Mouse (Mus musculus) MEL (cell line): Measurements from ENCODE around the gene Nfe2l3. TPM values are rescaled to one million over a fixed set of nuclear protein-coding genes. Genes with fewer than 3 reads are reported as not detected.

ENCODE experiments used
- DNase-seq: peaks from one replicate; pipeline ENCODE4 v3.0.0; 2011; ENCODE audit warnings: low read depth, low spot score
- H3K27ac ChIP-seq: 2 replicates; pipeline ENCODE4 v1.5.1; 2012; ENCODE audit warnings: low read depth, mild to moderate bottlenecking, control low read depth, low read length, moderate library complexity; ENCODE audit not compliant: control insufficient read depth
- H3K27me3 ChIP-seq, 2 experiments: fragments of 150-350 bp in 1 of 2; sonication (generic) in 1 of 2; 2 replicates each; pipeline ENCODE4 v1.6.1; 2012; ENCODE audit warnings: low read length in 2 of 2, mild to moderate bottlenecking in 2 of 2, improper control_type of control experiment in 1 of 2, moderate library complexity in 1 of 2; ENCODE audit not compliant: insufficient read depth in 2 of 2, control insufficient read depth in 1 of 2
- H3K36me3 ChIP-seq, 2 experiments: 2 replicates each; pipeline ENCODE4 v1.6.1; 2012 to 2014; ENCODE audit warnings: low read length in 2 of 2, improper control_type of control experiment in 1 of 2, inconsistent platforms in 1 of 2, mild to moderate bottlenecking in 1 of 2; ENCODE audit not compliant: insufficient read depth in 2 of 2, control insufficient read depth in 1 of 2
- H3K4me1 ChIP-seq, 2 experiments: fragments of 150-350 bp in 1 of 2; sonication (generic) in 1 of 2; 2 replicates each; pipeline ENCODE4 v1.6.1; 2012; ENCODE audit warnings: low read length in 2 of 2, improper control_type of control experiment in 1 of 2, mild to moderate bottlenecking in 1 of 2; ENCODE audit not compliant: insufficient read depth in 2 of 2, control insufficient read depth in 1 of 2
- H3K4me3 ChIP-seq, 2 experiments: fragments of 150-350 bp in 1 of 2; sonication (generic) in 1 of 2; 2 replicates each; pipeline ENCODE4 v1.5.1; 2012; ENCODE audit warnings: low read depth in 2 of 2, low read length in 2 of 2, mild to moderate bottlenecking in 2 of 2, moderate library complexity in 2 of 2, control low read depth in 1 of 2, improper control_type of control experiment in 1 of 2; ENCODE audit not compliant: control insufficient read depth in 1 of 2, insufficient read depth in 1 of 2
- H3K79me2 ChIP-seq: 2 replicates; pipeline ENCODE4 v1.6.1; 2012; ENCODE audit warnings: mild to moderate bottlenecking, low read length, moderate library complexity; ENCODE audit not compliant: control insufficient read depth, poor library complexity, insufficient read depth
- H3K9ac ChIP-seq: 2 replicates; pipeline ENCODE4 v1.6.1; 2012; ENCODE audit warnings: low read depth, mild to moderate bottlenecking, control low read depth, low read length, moderate library complexity; ENCODE audit not compliant: control insufficient read depth, poor library complexity, severe bottlenecking
- H3K9me3 ChIP-seq: fragments of 150-350 bp; sonication (generic); replicated peaks from 2 replicates; pipeline ENCODE4 v1.6.1; 2012; ENCODE audit warnings: mild to moderate bottlenecking, low read length, improper control_type of control experiment, moderate library complexity; ENCODE audit not compliant: insufficient read depth
- BHLHE40 ChIP-seq: IDR thresholded peaks from 2 replicates; pipeline ENCODE4 v1.6.1; 2012; ENCODE audit warnings: low read depth, mild to moderate bottlenecking, inconsistent platforms, low read length, improper control_type of control experiment, borderline replicate concordance
- CTCF ChIP-seq, 3 experiments: IDR thresholded peaks in 2 of 3; conservative IDR thresholded peaks in 1 of 3; 2 replicates each; pipeline ENCODE4 v1.5.1; 2011 to 2012; ENCODE audit warnings: low read length in 3 of 3, low read depth in 2 of 3, mild to moderate bottlenecking in 2 of 3, improper control_type of control experiment in 1 of 3, inconsistent platforms in 1 of 3, mixed read lengths in 1 of 3, moderate library complexity in 1 of 3; ENCODE audit not compliant: control insufficient read depth in 1 of 3, insufficient read depth in 1 of 3, poor library complexity in 1 of 3, severe bottlenecking in 1 of 3
- ETS1 ChIP-seq: IDR thresholded peaks from 2 replicates; pipeline ENCODE4 v1.6.1; 2012; ENCODE audit warnings: low read depth, mild to moderate bottlenecking, inconsistent platforms, low read length, improper control_type of control experiment, moderate library complexity
- GATA1 ChIP-seq: IDR thresholded peaks from 2 replicates; pipeline ENCODE4 v1.6.1; 2011; ENCODE audit warnings: low read depth, low read length, improper control_type of control experiment
- HCFC1 ChIP-seq: IDR thresholded peaks from 2 replicates; pipeline ENCODE4 v1.6.1; 2012; ENCODE audit warnings: low read depth, mild to moderate bottlenecking, inconsistent platforms, low read length, improper control_type of control experiment, moderate library complexity
- MAX ChIP-seq: IDR thresholded peaks from 2 replicates; pipeline ENCODE4 v1.6.1; 2011; ENCODE audit warnings: low read length, improper control_type of control experiment
- MAZ ChIP-seq: IDR thresholded peaks from 2 replicates; pipeline ENCODE4 v1.6.1; 2012; ENCODE audit warnings: low read depth, mild to moderate bottlenecking, inconsistent platforms, low read length, improper control_type of control experiment
- MXI1 ChIP-seq: IDR thresholded peaks from 2 replicates; pipeline ENCODE4 v1.6.1; 2011; ENCODE audit warnings: mild to moderate bottlenecking, low read depth, low read length, improper control_type of control experiment
- MYB ChIP-seq: IDR thresholded peaks from 2 replicates; pipeline ENCODE4 v1.6.1; 2011; ENCODE audit warnings: mild to moderate bottlenecking, low read depth, low read length, improper control_type of control experiment
- NRF1 ChIP-seq: IDR thresholded peaks from 2 replicates; pipeline ENCODE4 v1.6.1; 2014; ENCODE audit warnings: low read depth, mild to moderate bottlenecking, inconsistent platforms, low read length, improper control_type of control experiment, moderate library complexity; ENCODE audit not compliant: poor library complexity, insufficient read depth, severe bottlenecking
- SIN3A ChIP-seq: IDR thresholded peaks from 2 replicates; pipeline ENCODE4 v1.6.1; 2012; ENCODE audit warnings: low read length, improper control_type of control experiment, inconsistent platforms
- SMC3 ChIP-seq: IDR thresholded peaks from 2 replicates; pipeline ENCODE4 v1.6.1; 2011; ENCODE audit warnings: low read depth, low read length, improper control_type of control experiment
- TAL1 ChIP-seq: IDR thresholded peaks from 2 replicates; pipeline ENCODE4 v1.6.1; 2012; ENCODE audit warnings: mild to moderate bottlenecking, inconsistent platforms, low read length, moderate library complexity, mixed read lengths
- TCF12 ChIP-seq: IDR thresholded peaks from 2 replicates; pipeline ENCODE4 v1.6.1; 2014; ENCODE audit warnings: low read depth, mild to moderate bottlenecking, inconsistent platforms, low read length, improper control_type of control experiment, moderate library complexity
- USF1 ChIP-seq: IDR thresholded peaks from 2 replicates; pipeline ENCODE4 v1.6.1; 2014; ENCODE audit warnings: low read depth, mild to moderate bottlenecking, inconsistent platforms, low read length, improper control_type of control experiment, moderate library complexity
- USF2 ChIP-seq, 2 experiments: IDR thresholded peaks; 2 replicates each; pipeline ENCODE4 v1.6.1; 2011 to 2012; ENCODE audit warnings: improper control_type of control experiment in 2 of 2, low read length in 2 of 2, borderline replicate concordance in 1 of 2, inconsistent platforms in 1 of 2, low read depth in 1 of 2, mild to moderate bottlenecking in 1 of 2; ENCODE audit not compliant: insufficient read depth in 1 of 2
- ZNF384 ChIP-seq: IDR thresholded peaks from 2 replicates; pipeline ENCODE4 v1.6.1; 2012; ENCODE audit warnings: low read depth, mild to moderate bottlenecking, inconsistent platforms, low read length, improper control_type of control experiment
- polyA plus RNA-seq, 2 experiments: library from polyadenylated mRNA; stranded (reverse) in 1 of 2; unstranded in 1 of 2; fragments of >175 nt in 1 of 2; fragments of >200 nt in 1 of 2; gene quantifications; 2 replicates each; pipeline versions ENCODE4 v1.2.1 to v1.2.4; 2012; ENCODE audit warnings: low replicate concordance in 2 of 2, low read depth in 1 of 2; ENCODE audit not compliant: insufficient read length in 2 of 2, insufficient read depth in 1 of 2, missing spikeins in 1 of 2
- total RNA-seq: library from RNA; depleted of rRNA; stranded (reverse); fragments of 300-350 nt; gene quantifications from 2 replicates; pipeline ENCODE4 v1.2.3, GENCODE M21; 2012

The Nfe2l3 gene
- total and polyA plus RNA-seq, 3 experiments = 0.15 to 0.21 TPM; not detected in 1

- Histone ChIP-seq H3K9ac (peak overlapping the region; percentile 96), H3K27me3 (no peaks in the 10 kb centered on the region), H3K36me3 (peaks cover 20 to 46% of the 10 kb centered on the region in 2 experiments), H3K4me1 (peaks cover 0 to 16% of the 10 kb centered on the region in 2 experiments; a peak in 2 of 4 replicates), H3K9me3 (no peaks in the 10 kb centered on the region), H3K27ac (no peak overlapping the region), H3K79me2 (peaks cover 69% of the 10 kb centered on the region), H3K4me3 (peak overlapping the region; percentile 58 to 61)
- no peak for DNase-seq
- TF ChIP-seq ZNF384 = no peak
Measured at GRCm38 (mm10) chr6:51472213-51472612, 39.7 kb downstream of the Nfe2l3 start.

GRCm38 (mm10) chr6:51479136-51479731 lies 46.8 kb downstream of the Nfe2l3 start:
- no peak overlapping the region for H3K9ac ChIP-seq
- H3K27ac ChIP-seq = peak overlapping the region; percentile 14; the same call in 1 of the 2 replicates
- no peaks in the 10 kb centered on the region for H3K27me3 ChIP-seq
- H3K4me1 ChIP-seq = peaks cover 6 to 9% of the 10 kb centered on the region in 2 experiments
- H3K36me3 ChIP-seq = peaks cover 48 to 50% of the 10 kb centered on the region in 2 experiments
- DNase-seq = peak; percentile 61
- peaks cover 20% of the 10 kb centered on the region for H3K79me2 ChIP-seq
- no peak overlapping the region for H3K4me3 ChIP-seq
- TF ChIP-seq MXI1 = no peak
- peak; percentile 44 for TF ChIP-seq TAL1
- peak; percentile 37 for TF ChIP-seq GATA1
- TF ChIP-seq NRF1 = no peak
- TF ChIP-seq ETS1 = no peak
- no peak for TF ChIP-seq SMC3
- TF ChIP-seq TCF12 = no peak
- TF ChIP-seq USF1 = no peak
- no peaks in the 10 kb centered on the region for H3K9me3 ChIP-seq

- no peak for DNase-seq
- Histone ChIP-seq H3K9me3 (no peaks in the 10 kb centered on the region), H3K4me1 (peaks cover 12 to 19% of the 10 kb centered on the region in 2 experiments), H3K79me2 (peaks cover 7% of the 10 kb centered on the region), H3K9ac (no peak overlapping the region), H3K27ac (no peak overlapping the region), H3K36me3 (peaks cover 39 to 51% of the 10 kb centered on the region in 2 experiments), H3K27me3 (no peaks in the 10 kb centered on the region), H3K4me3 (no peak overlapping the region)
- TF ChIP-seq MYB (no peak), USF1 (no peak), MAX (no peak), CTCF (IDR thresholded peaks at IDR 0.05 in 2 of 3, conservative IDR thresholded peaks at IDR 0.05 in 1 of 3; ENCODE audit: control insufficient read depth in 1 of 3, insufficient read depth in 1 of 3, low read depth in 2 of 3, low read length in 3 of 3, poor library complexity in 1 of 3, severe bottlenecking in 1 of 3) (no peak), SIN3A (no peak), BHLHE40 (no peak), USF2 (IDR thresholded peaks at IDR 0.05; ENCODE audit: borderline replicate concordance in 1 of 2, insufficient read depth in 1 of 2, low read depth in 1 of 2, low read length in 2 of 2) (no peak), HCFC1 (no peak), MAZ (no peak)
Measured at GRCm38 (mm10) chr6:51481548-51481947, 49.1 kb downstream of the Nfe2l3 start.
